ENCODE assay signal across 8 mouse cellular contexts in genomic region chr9:123925101-123925946, GRCm38 (mm10). TPM values are rescaled to one million over a fixed set of nuclear protein-coding genes. Genes with fewer than 3 reads are reported as not detected.
DNase-seq lines count a peak whose midpoint lies in the region; ATAC-seq and TF ChIP-seq lines count a peak whose summit lies in the region.

No protein-coding gene starts in this region.

- H3K9me3 ChIP-seq in E14TG2a.4 (ENCODE audit: low read length) = peaks cover 44% of the 10 kb centered on the region
- no peaks in the 10 kb centered on the region for H3K9me3 ChIP-seq in forebrain, embryonic 14.5 days (replicated peaks; ENCODE audit: control insufficient read depth, low read length)
- no peaks in the 10 kb centered on the region for H3K9me3 ChIP-seq in neural tube, embryonic 13.5 days

- H3K4me2 ChIP-seq in forebrain, embryonic 14.5 days (ENCODE audit: low read length) = peak overlapping the region; percentile 56
- peak overlapping the region; percentile 64 for H3K4me2 ChIP-seq in neural tube, embryonic 13.5 days

- H3K27ac ChIP-seq in forebrain, embryonic 14.5 days (ENCODE audit: low read depth, low read length) = peak overlapping the region; percentile 90
- H3K27ac ChIP-seq in neural tube, embryonic 13.5 days (replicated peaks) = peak overlapping the region; percentile 96

- 5% methylated on average over 44 of the region's 44 CpGs for WGBS in forebrain, embryonic 14.5 days
- WGBS in neural tube, embryonic 13.5 days = 6% methylated on average over 44 of the region's 44 CpGs

- peaks cover 2% of the 10 kb centered on the region for H3K36me3 ChIP-seq in E14TG2a.4 (ENCODE audit: insufficient read depth, low read length)
- H3K36me3 ChIP-seq in forebrain, embryonic 14.5 days (ENCODE audit: control insufficient read depth, insufficient read depth, low read length) = no peaks in the 10 kb centered on the region
- no peaks in the 10 kb centered on the region for H3K36me3 ChIP-seq in neural tube, embryonic 13.5 days

- peak overlapping the region; percentile 66 for H3K9ac ChIP-seq in forebrain, embryonic 14.5 days (ENCODE audit: low read length)
- H3K9ac ChIP-seq in neural tube, embryonic 13.5 days = peak overlapping the region; percentile 82

- intact Hi-C loops in heart, postnatal 10 days (cut with DNase I) = no loop called here

- H3K27me3 ChIP-seq in E14TG2a.4 (ENCODE audit: insufficient read depth, low read length) = peaks cover 7% of the 10 kb centered on the region
- H3K27me3 ChIP-seq in forebrain, embryonic 14.5 days (replicated peaks; ENCODE audit: control insufficient read depth, insufficient read depth, low read length) = no peaks in the 10 kb centered on the region
- no peaks in the 10 kb centered on the region for H3K27me3 ChIP-seq in neural tube, embryonic 13.5 days

- peak overlapping the region; percentile 76 for H3K4me3 ChIP-seq in E14TG2a.4 (replicated peaks; ENCODE audit: low read length)
- peak overlapping the region; percentile 48 for H3K4me3 ChIP-seq in forebrain, embryonic 14.5 days (ENCODE audit: low read depth, low read length)
- peak overlapping the region; percentile 59 for H3K4me3 ChIP-seq in neural tube, embryonic 13.5 days

- DNase-seq in cerebellum, adult 11 months = peak; percentile 77
- peak; percentile 56 for DNase-seq in forebrain, embryonic 14.5 days (ENCODE audit: low spot score)
- DNase-seq in heart, postnatal 10 days = peak; percentile 92 to 96
- peak; percentile 85 to 92 for DNase-seq in kidney, postnatal 4 days
- peak; percentile 88 to 92 for DNase-seq in lung, adult 18-20 months
- DNase-seq in testis, postnatal 10 days (ENCODE audit: low spot score) = peak; percentile 94

- peak; percentile 68 for TF ChIP-seq CTCF in E14TG2a.4 (conservative IDR thresholded peaks at IDR 0.05; ENCODE audit: low read length)

- no peaks in the 10 kb centered on the region for H3K4me1 ChIP-seq in E14TG2a.4 (replicated peaks; ENCODE audit: low read depth, low read length)
- H3K4me1 ChIP-seq in forebrain, embryonic 14.5 days (ENCODE audit: control insufficient read depth, insufficient read depth, low read length) = no peaks in the 10 kb centered on the region
- H3K4me1 ChIP-seq in neural tube, embryonic 13.5 days (replicated peaks) = peaks cover 18% of the 10 kb centered on the region

- peak; percentile 86 for ATAC-seq in forebrain, embryonic 14.5 days
- peak; percentile 88 for ATAC-seq in neural tube, embryonic 13.5 days (ENCODE audit: low read depth)

RNA-seq across cellular contexts. Expression of gene Ccr1, which starts 43.2 kb away (rescaled TPM):
- 1.0 and 1.1 TPM in 2 replicates for polyA plus RNA-seq in forebrain, embryonic 14.5 days (2014; fragmentation: Nextera tagmentation; extraction: Ambion mirVana)
- 1 to 10 TPM; 1.3 to 1.7 TPM for total RNA-seq in heart, postnatal 10 days (2021)
- polyA plus RNA-seq in neural tube, embryonic 13.5 days (2015; fragmentation: Nextera tagmentation; extraction: Ambion mirVana) = 1.2 and 1.3 TPM in 2 replicates

RNA-seq across cellular contexts. Expression of gene Ccr1l1, which starts 52.9 kb away (rescaled TPM):
- polyA plus RNA-seq in forebrain, embryonic 14.5 days (2014; fragmentation: Nextera tagmentation; extraction: Ambion mirVana) = not detected in 2 replicates
- not detected for total RNA-seq in heart, postnatal 10 days (2021)
- polyA plus RNA-seq in neural tube, embryonic 13.5 days (2015; fragmentation: Nextera tagmentation; extraction: Ambion mirVana) = not detected in 2 replicates

Comparison
In these comparisons a context has a peak if more than half of its experiments do, and no peak if none do; other contexts are left out.
1. Peak in every context shown above with its lines: DNase-seq, ATAC-seq, H3K4me3 ChIP-seq and H3K27ac ChIP-seq.